Mouse (Mus musculus) macrophage (primary cell): Measurements from ENCODE around the gene Zcchc7. TPM values are rescaled to one million over a fixed set of nuclear protein-coding genes. Genes with fewer than 3 reads are reported as not detected.
"Not testable (repeated sequence)": the region's sequence is repeated elsewhere in the genome, so short reads cannot be mapped to it uniquely, and the experiment has no call there.

ENCODE experiments used
- H3K27ac ChIP-seq: fragments of 350-480 bp; formaldehyde crosslinking; 2 replicates; pipeline ENCODE4 v1.9.0; 2021
- H3K36me3 ChIP-seq: fragments of 350-480 bp; formaldehyde crosslinking; 2 replicates; pipeline ENCODE4 v1.9.0; 2021; ENCODE audit errors: inconsistent target
- H3K4me3 ChIP-seq: fragments of 350-480 bp; formaldehyde crosslinking; 2 replicates; pipeline ENCODE4 v1.9.0; 2021; ENCODE audit errors: inconsistent target
- H3K79me2 ChIP-seq: fragments of 350-480 bp; formaldehyde crosslinking; 2 replicates; pipeline ENCODE4 v1.9.0; 2021; ENCODE audit errors: inconsistent target
- WGBS: methylation state at CpG from one replicate; pipeline ENCODE4 v1.1.7; 2026; ENCODE audit warnings: inconsistent platforms; ENCODE audit not compliant: missing documents; 5-methylcytosine and 5-hydroxymethylcytosine counted together
- polyA plus RNA-seq: library from polyadenylated mRNA; stranded (reverse); fragments of 250-400 nt; gene quantifications from 3 replicates; pipeline ENCODE4 v1.2.4, GENCODE M21; 2018; ENCODE audit warnings: inconsistent platforms

Gene Zcchc7
- polyA plus RNA-seq, 1 experiment from 2014 or later: 31.5 TPM

DNA sequence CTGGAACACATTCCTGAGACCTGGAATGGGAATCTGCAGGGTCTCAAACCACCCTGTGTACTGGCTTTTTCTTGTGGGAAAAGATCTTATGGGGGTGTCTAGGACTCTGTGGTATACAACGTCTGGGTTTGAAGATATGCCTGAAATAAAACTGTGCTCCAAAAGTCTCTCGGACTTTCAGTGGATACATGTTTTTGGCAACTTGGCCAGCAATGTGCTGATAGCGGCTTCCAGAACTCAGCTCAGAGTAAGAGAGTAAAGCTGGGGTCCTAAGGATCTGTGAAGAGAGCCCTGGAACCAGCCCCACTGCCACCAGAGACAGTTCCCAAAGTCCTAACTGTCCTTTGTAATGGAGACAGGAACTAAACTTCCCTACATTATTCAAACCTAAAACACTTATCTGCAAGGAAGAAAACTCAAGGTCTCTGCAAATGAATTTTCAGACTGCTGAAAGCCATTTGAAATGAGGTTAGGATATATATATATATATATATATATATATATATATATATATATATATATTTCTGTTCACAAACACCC, 40.0 kb upstream of the Zcchc7 start:
- Histone ChIP-seq H3K27ac (no peak overlapping the region), H3K36me3 (no peaks in the 10 kb centered on the region), H3K4me3 (no peak overlapping the region), H3K79me2 (no peaks in the 10 kb centered on the region)
- 13% methylated on average over 3 of the region's 3 CpGs for WGBS

DNA sequence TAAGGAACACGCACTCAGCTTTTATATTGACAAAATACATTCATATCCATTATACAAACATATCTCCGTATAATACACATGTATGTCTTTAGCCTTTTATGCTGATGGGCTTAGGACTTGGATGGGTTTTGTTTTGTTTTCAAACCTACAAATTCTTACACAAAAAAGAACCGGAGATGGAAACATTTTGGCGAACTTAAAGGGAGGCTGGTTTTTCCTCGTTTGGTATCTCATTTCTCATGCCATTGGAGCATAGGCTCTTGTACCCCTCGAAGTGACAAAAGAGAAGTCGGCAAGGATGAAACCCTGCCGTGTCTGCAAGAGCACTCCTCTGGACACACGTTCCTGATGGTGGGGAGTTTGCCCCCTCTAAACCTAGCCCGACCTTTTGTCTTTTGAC, 39.3 kb upstream of the Zcchc7 start:
- Histone ChIP-seq H3K4me3 (no peak overlapping the region), H3K36me3 (no peaks in the 10 kb centered on the region), H3K79me2 (no peaks in the 10 kb centered on the region), H3K27ac (no peak overlapping the region)
- 9% methylated on average over 10 of the region's 10 CpGs for whole genome bisulfite sequencing

DNA sequence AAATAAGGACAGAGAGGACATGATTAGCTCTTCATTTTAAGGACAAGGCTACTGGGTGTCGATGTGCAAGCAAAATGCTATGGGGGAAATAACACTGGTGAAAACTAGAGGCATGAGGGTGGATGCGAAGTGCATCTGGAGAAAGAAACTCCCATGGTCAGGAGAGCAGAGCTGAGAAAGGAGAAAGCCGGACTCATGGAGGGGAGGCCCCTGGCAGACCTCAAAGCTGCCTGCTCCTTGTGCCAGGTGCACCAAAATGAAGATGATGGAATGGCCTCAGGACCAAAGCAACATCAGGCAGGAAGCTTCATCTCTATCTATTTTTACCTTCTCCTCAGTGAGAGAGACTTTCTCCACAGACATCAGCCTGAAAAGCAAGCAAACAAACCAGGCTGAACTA, 38.0 kb upstream of the Zcchc7 start:
- no peaks in the 10 kb centered on the region for H3K36me3 ChIP-seq
- no peaks in the 10 kb centered on the region for H3K79me2 ChIP-seq
- no peak overlapping the region for H3K27ac ChIP-seq
- H3K4me3 ChIP-seq: no peak overlapping the region
- 87% methylated on average over 3 of the region's 3 CpGs for WGBS

DNA sequence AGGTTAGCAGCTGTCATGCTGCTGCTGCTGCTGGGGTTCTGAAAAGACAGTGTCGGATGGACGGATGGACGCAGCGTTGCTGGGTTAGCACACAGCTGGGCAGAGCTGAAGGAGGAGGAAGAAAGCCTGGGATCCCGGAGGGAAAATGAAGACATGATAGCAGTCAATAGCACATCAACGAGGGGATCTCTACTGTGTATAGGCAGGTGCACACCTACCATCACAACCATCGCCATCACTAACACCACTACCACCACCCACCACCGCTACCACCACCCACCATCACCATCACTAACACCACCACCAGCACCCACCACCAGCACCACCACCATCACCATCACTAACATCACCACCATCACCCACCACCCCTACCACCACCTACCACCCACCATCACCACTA, 35.6 kb upstream of the Zcchc7 start:
- Histone ChIP-seq H3K36me3 (no peaks in the 10 kb centered on the region), H3K4me3 (no peak overlapping the region), H3K79me2 (no peaks in the 10 kb centered on the region), H3K27ac (no peak overlapping the region)
- 94% methylated on average over 8 of the region's 8 CpGs for WGBS

DNA sequence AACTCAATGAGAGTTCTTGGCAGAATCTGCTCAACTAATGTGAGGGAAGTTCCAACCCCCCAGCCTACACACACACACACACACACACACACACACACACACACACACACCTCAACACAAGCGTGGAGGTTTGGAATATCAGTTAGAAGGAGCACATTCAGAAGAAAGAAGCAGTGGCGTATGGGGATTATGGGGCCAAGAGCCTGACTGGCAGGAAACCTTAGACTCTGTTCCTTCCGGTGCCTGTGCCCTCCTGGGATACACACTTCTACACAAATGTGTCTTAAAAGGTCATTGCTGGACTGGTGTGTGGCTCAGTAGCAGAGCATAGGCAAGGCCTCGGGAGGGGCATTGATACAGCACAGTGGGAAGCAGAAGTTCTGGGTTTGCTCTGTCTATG, 34.4 kb upstream of the Zcchc7 start:
- Histone ChIP-seq H3K27ac (no peak overlapping the region), H3K36me3 (no peaks in the 10 kb centered on the region), H3K4me3 (no peak overlapping the region), H3K79me2 (no peaks in the 10 kb centered on the region)
- WGBS: 91% methylated on average over 3 of the region's 4 CpGs

DNA sequence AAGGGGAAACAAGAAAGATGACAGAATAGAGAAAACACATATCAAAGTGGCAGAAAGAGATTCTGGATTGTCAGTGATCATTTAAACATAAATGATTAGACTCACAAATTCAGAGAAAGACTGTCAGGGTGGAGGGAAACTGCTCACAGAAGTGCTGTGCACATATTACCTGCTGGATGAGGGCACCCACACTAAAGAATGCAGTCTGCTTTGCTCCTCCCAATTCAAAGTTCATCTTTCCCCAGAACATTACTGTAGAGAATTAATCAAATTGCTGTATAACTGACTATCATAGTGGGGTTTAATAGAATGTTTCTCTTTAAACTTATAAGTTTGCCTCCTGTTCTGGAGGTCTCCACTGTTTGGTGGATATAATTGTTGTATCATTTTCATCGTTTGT, 15.2 kb upstream of the Zcchc7 start:
- H3K79me2 ChIP-seq: no peaks in the 10 kb centered on the region
- H3K36me3 ChIP-seq: no peaks in the 10 kb centered on the region
- WGBS: 75% methylated on average over 1 of the region's 1 CpGs
- H3K4me3 ChIP-seq: no peak overlapping the region
- H3K27ac ChIP-seq: no peak overlapping the region

DNA sequence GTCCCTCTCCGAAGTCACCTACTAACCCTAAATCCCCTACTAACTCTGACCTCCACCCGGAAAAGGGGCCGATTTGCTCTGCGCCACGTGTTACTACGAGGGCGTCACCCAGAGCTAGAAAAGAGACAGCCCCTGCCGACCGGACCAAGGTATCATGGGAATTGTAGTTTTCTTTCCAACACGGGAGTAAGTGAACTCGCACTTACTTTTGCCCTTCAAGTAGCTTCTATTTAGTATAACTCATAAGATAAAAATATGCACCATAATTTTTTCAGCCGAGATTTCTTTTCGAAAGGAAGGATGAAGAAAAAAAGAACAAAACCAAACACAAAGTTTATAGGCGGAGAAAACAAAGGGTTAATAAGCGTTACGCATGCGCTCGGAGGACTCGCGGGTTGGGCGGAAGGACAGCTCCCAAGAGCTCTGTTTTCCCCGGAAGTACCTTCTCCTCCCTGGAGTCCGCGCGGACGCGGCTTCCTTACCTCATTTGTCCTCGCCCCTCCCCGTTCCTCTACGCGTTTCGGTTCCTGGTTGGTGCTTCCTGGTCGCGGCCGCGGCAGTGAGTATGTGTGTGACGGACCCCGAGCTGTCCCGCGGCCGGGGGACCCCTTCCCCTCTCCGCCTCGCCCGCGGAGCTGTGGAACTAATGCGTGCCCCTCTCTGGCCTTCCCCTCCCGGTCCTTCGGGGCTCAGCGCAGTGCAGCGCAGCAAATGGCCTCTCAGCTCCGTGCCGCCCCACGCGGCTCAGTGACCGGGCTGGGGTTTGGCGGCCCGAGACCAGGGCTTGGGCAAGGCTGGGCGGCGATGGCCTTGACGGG, 666 bp downstream of the Zcchc7 start:
- Histone ChIP-seq H3K79me2 (peaks cover 43% of the 10 kb centered on the region), H3K4me3 (peak overlapping the region; percentile 88), H3K36me3 (no peaks in the 10 kb centered on the region), H3K27ac (peak overlapping the region; percentile 68)
- under 1% methylated on average over 59 of the region's 60 CpGs for WGBS

DNA sequence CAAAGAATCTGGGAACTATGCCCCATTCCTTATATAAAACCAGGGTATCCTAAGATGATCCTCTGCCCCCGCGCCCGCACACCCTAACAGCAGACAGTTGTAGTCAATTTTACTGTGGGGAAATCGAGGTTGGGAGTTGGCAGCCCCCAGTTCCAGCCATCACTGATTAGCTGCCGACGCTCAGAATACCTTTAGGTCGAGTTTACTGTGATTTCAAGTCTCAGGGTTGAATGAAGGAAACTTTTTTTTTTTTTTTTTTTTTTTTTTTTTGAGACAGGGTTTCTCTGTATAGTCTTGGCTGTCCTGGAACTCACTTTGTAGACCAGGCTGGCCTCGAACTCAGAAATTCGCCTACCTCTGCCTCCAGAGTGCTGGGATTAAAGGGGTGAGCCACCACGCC, 1.5 kb downstream of the Zcchc7 start:
- WGBS: 12% methylated on average over 10 of the region's 10 CpGs
- H3K36me3 ChIP-seq: not testable (repeated sequence)
- H3K4me3 ChIP-seq: peak overlapping the region; percentile 88
- H3K27ac ChIP-seq: peak overlapping the region; percentile 68
- H3K79me2 ChIP-seq: peaks cover 43% of the 10 kb centered on the region

DNA sequence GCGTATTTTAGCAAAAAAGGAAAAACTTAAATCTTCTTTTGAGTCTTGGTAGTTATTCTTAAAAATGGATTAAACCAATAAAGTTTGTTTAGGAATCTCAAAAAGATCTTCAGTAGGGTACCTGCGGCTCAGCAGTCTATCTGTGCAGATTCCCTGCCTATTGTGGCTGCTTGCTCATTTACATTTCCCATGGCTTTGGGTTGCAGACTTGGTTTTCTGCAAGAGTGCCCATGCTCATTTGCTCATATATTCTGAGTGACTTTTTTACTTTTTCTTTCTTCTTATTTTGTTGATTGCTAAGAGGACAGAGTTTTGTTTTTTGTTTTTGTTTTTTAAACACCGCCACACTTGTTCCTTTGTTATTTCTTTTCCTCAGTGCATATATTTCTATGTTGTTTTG, 19.2 kb downstream of the Zcchc7 start:
- Histone ChIP-seq H3K79me2 (peaks cover 37% of the 10 kb centered on the region; the same call in 1 of the 2 replicates), H3K27ac (no peak overlapping the region), H3K4me3 (no peak overlapping the region), H3K36me3 (peaks cover 7% of the 10 kb centered on the region; the same call in 1 of the 2 replicates)
- 97% methylated on average over 3 of the region's 3 CpGs for WGBS

DNA sequence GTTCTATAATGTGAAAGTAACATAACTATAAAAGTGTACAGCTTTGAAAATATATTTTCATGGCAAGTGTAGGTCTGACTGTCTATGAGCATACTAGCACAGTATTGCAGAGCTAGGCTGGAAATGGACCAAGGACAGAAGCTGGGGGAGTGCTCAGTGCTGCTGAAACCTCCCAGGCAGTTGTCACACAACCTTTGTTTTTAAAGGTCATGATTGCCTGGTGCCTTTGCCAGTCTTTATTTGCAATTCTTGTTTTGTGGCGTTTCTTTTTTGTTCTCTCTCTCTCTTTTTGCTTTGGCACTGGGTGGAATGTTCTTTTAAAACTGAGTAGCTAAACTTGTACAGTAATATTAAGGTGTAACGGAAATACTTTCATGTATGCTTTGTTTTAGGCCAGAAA, 21.0 kb downstream of the Zcchc7 start:
- peaks cover 32% of the 10 kb centered on the region; the same call in 1 of the 2 replicates for H3K79me2 ChIP-seq
- WGBS: 87% methylated on average over 2 of the region's 2 CpGs
- H3K36me3 ChIP-seq: no peaks in the 10 kb centered on the region
- H3K27ac ChIP-seq: no peak overlapping the region
- H3K4me3 ChIP-seq: no peak overlapping the region

DNA sequence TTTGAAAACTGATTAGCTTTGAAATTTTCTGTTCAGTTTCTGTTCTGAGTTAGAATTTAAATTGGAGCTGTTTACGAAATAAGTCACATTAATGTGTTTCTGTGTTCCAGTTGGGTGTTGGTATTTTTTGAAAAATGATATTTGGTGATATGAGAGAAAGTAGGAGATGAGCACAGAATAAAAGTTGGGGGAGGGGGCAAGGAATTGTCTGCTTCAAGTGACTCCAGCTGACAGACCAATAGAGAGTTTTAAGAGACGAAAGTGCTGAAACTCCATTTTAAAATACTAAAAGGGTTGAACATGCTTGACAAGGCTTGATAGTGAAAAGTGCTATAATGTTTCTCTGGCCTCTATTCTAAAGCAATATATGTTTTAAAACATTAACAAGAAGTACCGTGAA, 21.4 kb downstream of the Zcchc7 start:
- WGBS: 94% methylated on average over 3 of the region's 3 CpGs
- H3K36me3 ChIP-seq: no peaks in the 10 kb centered on the region
- no peak overlapping the region for H3K4me3 ChIP-seq
- H3K79me2 ChIP-seq: peaks cover 32% of the 10 kb centered on the region; the same call in 1 of the 2 replicates
- no peak overlapping the region for H3K27ac ChIP-seq

DNA sequence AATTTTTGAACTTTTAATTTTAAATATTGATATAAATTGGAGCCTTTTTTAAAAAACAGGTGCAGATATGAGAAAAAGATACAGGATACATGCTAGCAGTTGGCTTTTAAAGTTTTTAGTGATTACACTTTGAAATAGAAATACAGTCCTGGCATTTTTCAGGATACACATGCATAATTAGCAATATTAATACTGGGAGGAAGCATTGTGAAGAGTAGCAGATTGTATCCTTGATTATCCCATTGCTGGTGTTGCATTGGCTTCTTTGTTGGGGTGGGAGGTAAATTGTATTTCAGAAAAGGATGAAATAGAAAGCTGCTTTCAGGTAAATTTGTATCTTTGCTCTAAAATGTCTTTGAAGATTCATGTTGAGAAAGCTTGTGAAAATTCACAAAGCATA, 22.0 kb downstream of the Zcchc7 start:
- no peaks in the 10 kb centered on the region for H3K36me3 ChIP-seq
- peaks cover 32% of the 10 kb centered on the region; the same call in 1 of the 2 replicates for H3K79me2 ChIP-seq
- H3K27ac ChIP-seq: no peak overlapping the region
- no peak overlapping the region for H3K4me3 ChIP-seq

DNA sequence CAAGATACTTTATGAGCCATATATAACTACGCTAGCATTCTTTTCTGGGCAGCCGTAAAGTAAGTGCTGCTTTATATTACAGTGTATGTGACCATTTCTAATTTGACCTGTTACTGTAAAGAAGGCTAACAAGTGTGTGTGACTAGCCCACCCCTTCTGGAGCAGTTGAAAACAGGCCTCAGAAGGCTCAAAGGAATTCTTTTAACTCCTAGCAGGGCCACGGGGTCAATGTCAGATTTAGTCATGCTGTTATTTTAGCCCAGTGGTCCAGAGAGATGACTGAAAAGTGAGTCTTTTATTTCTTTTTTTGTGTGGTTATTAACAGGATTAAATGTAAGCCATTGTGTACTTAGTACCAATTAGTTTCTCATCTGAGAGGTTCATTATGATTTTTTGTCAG, 22.6 kb downstream of the Zcchc7 start:
- Histone ChIP-seq H3K36me3 (no peaks in the 10 kb centered on the region), H3K79me2 (peaks cover 32% of the 10 kb centered on the region; the same call in 1 of the 2 replicates), H3K4me3 (no peak overlapping the region), H3K27ac (no peak overlapping the region)
- 96% methylated on average over 3 of the region's 3 CpGs for WGBS

DNA sequence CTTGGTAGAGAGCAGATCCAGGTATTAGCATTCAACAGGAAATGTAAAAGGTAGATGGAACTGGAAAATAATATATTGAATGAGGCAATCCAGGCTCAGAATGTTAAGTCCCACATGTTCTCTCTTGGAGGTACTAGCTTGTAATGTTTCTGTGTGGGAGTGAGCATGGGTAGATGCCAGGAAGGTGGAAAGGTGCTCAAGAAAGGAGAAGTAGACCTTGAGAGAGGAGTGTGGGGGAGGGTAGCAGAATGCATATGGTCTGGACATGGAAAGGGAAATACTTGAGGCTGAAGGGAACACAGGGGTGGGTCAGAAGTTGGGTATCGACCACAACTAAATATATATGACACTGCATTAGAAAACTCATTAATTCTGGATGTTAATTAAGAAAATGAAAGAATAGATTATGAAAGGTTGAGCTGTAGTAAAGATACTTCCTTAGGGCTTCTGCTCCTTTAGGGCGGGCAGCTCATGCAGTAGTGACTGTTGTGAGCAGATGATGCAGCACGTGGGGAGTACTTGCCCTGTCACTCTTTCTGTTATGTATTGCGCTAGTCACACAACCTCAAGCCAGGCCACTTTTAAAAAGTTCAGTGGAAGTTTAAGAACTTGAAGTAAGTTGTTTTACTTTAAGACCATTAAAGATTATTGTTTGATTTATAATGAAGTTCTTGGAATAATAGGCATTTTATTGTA, 24.9 kb downstream of the Zcchc7 start:
- no peaks in the 10 kb centered on the region for H3K36me3 ChIP-seq
- H3K4me3 ChIP-seq: no peak overlapping the region
- 48% methylated on average over 4 of the region's 4 CpGs for WGBS
- peaks cover 10% of the 10 kb centered on the region; the same call in 1 of the 2 replicates for H3K79me2 ChIP-seq
- no peak overlapping the region for H3K27ac ChIP-seq

DNA sequence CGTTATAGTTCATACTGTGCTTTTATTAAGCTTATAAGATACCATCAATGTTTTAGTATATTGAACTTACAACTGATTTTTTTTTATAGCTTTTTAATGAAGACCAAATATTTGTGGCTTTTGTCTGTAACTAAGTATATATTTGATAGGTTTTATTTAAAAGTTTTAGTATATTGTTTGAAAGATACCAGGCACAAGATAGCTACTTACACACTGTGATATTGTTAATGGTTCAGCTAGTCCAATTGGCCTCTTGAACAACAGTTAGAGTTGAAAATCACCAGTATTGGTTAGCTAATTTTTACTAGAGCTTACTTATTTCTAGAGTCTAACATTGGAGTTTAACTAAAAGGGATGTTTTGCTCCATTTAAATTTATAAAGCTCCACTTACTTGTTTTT, 25.8 kb downstream of the Zcchc7 start:
- WGBS: 100% methylated on average over 1 of the region's 1 CpGs
- Histone ChIP-seq H3K27ac (no peak overlapping the region), H3K79me2 (0 out of 2 replicates have a peak, but pooled peaks cover 6% of the 10 kb centered on the region), H3K36me3 (no peaks in the 10 kb centered on the region), H3K4me3 (no peak overlapping the region)
